Mouse (Mus musculus) bone marrow macrophage, adult 2 months (primary cell): ENCODE measurements around the gene Prss33. TPM values are rescaled to one million over a fixed set of nuclear protein-coding genes. Genes with fewer than 3 reads are reported as not detected.

Source experiments
- H3K27ac ChIP-seq: 2 replicates; pipeline ENCODE4 v1.5.1; 2012; ENCODE audit warnings: low read depth, low read length; ENCODE audit not compliant: insufficient read depth
- H3K4me1 ChIP-seq: 2 replicates; pipeline ENCODE4 v1.6.1; 2012; ENCODE audit warnings: low read length; ENCODE audit not compliant: control insufficient read depth, insufficient read depth
- H3K4me3 ChIP-seq: 2 replicates; pipeline ENCODE4 v1.5.1; 2012; ENCODE audit warnings: mild to moderate bottlenecking, low read length, moderate library complexity; ENCODE audit not compliant: insufficient read depth
- CTCF ChIP-seq: IDR thresholded peaks from 2 replicates; pipeline ENCODE4 v1.5.1; 2012; ENCODE audit warnings: low read depth, mild to moderate bottlenecking, low read length, moderate library complexity
- POLR2A ChIP-seq: IDR thresholded peaks from 2 replicates; pipeline ENCODE4 v1.6.1; 2012; ENCODE audit warnings: mild to moderate bottlenecking, low read depth, low read length, borderline replicate concordance
- polyA plus RNA-seq: library from polyadenylated mRNA; stranded (reverse); fragments of >200 nt; gene quantifications from 2 replicates; pipeline ENCODE4 v1.2.4, GENCODE M21; 2012; ENCODE audit not compliant: missing spikeins, insufficient read depth, insufficient read length

Prss33 gene
- polyA plus RNA-seq, 1 experiment = not detected

DNA sequence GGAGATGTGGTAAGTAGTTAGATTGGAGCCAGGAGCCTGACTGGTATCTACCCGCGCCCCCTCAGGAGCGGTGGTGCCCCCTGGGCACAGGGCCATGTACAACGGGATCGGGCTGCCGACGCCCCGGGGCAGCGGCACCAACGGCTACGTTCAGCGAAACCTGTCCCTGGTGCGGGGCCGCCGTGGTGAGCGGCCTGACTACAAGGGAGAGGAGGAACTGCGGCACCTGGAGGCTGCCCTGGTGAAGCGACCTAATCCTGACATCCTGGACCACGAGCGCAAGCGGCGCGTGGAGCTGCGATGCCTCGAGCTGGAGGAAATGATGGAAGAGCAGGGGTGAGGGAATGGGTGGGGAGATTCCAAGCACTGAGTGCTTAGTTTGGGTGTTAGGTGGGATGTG lies 29.0 kb downstream of the Prss33 start:
- TF ChIP-seq CTCF = no peak
- no peak for TF ChIP-seq POLR2A
- Histone ChIP-seq H3K4me1 (peaks cover 17% of the 10 kb centered on the region), H3K27ac (no peak overlapping the region), H3K4me3 (no peak overlapping the region)

DNA sequence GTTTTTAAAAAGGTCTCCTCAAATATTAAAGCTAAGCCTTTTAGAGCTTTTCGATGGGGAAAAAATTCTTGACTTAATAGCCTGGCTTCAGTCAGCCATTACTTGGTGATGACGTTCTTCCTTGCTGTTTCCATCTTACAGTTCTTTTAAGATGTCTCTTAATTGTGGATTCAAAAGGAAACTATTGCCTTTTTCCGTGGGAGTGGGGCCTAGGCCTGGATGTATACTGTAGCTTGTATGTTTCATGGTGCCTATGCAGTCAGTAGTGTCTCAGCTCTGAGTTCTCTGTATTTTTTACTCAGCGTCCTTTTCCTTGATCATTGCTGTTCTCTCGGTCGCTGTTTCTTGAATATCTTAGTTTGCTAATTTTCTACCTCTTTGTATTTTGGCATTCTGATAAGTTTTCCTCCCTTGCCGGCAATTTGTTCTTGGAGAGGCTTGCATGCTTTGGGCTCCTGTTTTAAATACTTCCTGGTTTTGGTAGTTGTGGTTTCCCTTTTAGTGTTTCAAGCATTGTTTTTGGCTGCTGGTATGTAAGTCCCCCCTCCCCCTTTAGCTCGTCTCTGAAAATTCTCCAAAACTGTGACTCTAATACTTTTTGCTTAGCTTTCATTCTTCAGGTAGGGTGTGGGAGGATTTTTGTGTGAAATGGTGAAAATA lies 31.3 kb downstream of the Prss33 start:
- TF ChIP-seq CTCF = no peak
- TF ChIP-seq POLR2A = no peak
- H3K4me1 ChIP-seq = peaks cover 17% of the 10 kb centered on the region
- peak overlapping the region; percentile 94 for H3K4me3 ChIP-seq
- peak overlapping the region; percentile 91 for H3K27ac ChIP-seq

DNA sequence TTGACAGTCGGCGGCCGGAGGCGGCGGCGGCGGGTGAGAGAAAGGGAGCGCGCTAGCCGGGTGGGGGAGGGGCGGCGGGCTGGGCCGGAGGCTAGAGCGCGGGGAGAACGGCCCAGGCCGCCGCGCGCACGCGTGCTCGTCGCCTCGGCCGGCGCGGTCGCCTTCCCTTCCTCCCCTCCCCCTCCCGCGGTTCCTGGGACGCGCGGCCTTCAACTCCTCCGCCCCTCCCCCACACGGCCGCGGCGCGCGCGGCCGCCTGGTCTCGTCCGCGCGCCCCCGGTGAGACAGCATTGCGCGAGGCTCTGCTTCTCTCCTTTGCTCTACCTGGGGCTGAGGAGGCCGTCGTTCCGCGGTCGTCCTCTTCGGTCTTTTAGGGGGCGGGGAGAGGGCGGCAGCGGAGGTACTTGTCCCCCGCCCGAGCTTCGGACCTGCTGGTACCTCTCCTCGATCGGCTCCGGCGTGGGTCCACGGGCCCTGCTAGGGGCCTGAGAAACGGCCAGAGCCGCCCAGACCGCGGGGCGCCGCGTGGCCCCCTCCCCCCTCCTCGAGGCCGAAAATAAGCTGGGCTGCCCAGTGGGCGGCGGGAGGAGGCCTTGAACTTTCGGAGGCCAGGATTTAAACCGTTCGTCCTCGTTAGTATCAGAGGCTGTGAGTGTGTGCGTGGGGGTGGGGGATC lies 32.4 kb downstream of the Prss33 start:
- Histone ChIP-seq H3K4me1 (peaks cover 19% of the 10 kb centered on the region), H3K4me3 (peak overlapping the region; percentile 94), H3K27ac (peak overlapping the region; percentile 91)
- TF ChIP-seq CTCF (no peak), POLR2A (no peak)

DNA sequence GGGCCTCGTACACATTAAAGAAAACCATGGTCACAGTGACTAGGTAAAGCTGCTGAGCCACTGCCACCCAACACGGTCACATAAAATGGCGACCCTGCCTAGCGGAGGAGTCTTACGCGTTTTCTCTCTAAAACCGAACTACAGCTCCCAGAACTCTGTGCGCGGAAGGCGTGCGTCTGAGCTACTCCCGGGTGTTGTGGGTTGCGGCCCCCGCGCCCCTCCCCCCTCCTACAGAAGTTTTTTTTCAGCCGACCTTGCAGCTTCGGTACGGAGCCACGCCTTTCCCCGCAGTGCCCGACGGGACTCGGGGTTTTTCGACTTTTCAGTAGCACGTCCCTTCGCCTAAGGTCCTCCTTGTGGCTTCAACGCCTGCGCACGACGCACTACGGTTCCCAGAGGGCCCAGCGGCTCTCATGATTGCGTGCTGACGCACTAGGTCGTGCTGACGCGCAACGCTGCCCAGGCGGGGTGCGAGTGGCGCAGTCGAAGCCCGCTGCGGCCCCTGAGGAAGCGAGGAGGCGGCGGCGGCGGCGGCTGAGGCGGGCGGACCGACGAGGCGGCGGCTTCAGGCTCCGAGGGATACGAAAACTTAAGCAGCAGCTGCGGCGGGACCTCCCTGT lies 33.0 kb downstream of the Prss33 start:
- TF ChIP-seq CTCF (no peak), POLR2A (no peak)
- Histone ChIP-seq H3K4me3 (peak overlapping the region; percentile 94), H3K27ac (peak overlapping the region; percentile 91), H3K4me1 (peaks cover 17% of the 10 kb centered on the region)

DNA sequence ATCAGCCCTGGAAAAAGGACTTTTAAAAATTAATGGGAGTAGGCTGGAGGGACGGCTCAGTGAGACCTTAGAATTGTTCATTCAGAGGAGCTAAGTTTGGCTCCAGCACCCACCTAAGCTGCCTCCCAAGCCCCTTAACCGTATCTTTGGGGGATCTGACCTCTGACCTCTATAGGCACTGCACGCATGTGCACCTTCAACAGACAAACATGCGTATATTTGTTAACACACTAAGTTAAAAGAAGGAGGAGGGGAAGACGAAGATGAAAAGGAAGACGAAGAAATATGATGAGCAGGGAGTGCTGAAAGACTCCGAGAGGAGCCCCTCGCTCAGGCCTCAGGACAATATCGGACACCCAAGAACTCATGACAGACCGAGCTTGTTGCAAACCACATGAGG lies 34.2 kb downstream of the Prss33 start:
- Histone ChIP-seq H3K4me1 (peaks cover 6% of the 10 kb centered on the region), H3K4me3 (no peak overlapping the region), H3K27ac (no peak overlapping the region)
- TF ChIP-seq CTCF = no peak

DNA sequence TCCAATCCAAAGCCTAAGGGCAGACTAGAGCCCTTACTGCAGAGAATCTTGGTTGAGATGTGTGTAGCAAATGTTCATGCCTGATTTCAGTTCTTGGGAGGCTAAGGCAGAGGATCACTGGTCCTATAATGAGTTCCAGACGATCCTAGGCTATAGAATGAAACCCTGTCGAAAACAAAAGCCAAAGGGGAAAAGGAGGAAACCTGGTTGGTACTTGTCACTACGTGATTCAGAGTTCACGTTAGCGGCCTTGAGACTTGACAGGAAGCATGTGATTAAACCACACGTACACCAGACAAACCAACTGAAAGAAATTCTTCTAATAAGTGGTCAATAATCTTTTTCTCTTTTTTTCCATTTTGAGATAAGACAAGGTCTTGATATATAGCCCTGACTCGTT lies 38.5 kb downstream of the Prss33 start:
- Histone ChIP-seq H3K4me1 (0 out of 2 replicates have a peak, but pooled peaks cover 2% of the 10 kb centered on the region), H3K27ac (no peak overlapping the region), H3K4me3 (no peak overlapping the region)
- TF ChIP-seq POLR2A (no peak), CTCF (no peak)

DNA sequence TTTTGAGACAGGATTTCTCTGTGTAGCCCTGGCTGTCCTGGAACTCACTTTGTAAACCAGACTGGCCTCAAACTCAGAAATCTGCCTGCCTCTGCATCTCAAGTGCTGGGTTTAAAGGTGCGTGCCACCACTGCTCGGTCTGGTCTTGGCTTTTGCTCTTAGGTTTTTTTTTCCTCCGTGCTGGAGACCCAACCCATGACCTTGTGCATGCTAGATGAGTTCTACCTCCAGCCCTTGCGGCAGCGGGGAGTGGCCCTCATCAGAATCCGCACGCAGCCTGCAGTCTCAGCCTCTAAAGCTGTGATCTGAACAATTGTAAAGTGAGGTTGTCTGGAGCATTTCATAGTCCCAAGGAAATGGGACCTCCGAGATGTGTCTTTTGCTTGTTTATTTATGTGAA lies 40.5 kb downstream of the Prss33 start:
- TF ChIP-seq POLR2A (no peak), CTCF (no peak)
- Histone ChIP-seq H3K4me1 (peaks cover 10% of the 10 kb centered on the region; the same call in 1 of the 2 replicates), H3K27ac (no peak overlapping the region), H3K4me3 (no peak overlapping the region)

DNA sequence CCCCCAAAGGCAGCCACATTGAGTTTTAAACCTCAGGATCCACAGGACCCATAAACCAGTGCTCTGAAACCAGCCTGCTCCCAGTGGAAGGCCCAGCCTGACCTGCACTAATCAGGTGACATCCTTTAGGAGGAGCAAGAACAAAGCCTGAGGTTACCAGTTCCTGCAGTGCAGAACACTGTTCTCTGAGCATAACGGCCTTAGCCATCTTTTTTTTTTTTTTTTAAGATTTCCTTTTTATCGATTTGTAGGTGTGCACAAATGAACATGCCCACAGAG lies 44.8 kb downstream of the Prss33 start:
- Histone ChIP-seq H3K4me1 (peaks cover 14% of the 10 kb centered on the region), H3K27ac (no peak overlapping the region), H3K4me3 (no peak overlapping the region)
- TF ChIP-seq POLR2A = no peak
- TF ChIP-seq CTCF = no peak

DNA sequence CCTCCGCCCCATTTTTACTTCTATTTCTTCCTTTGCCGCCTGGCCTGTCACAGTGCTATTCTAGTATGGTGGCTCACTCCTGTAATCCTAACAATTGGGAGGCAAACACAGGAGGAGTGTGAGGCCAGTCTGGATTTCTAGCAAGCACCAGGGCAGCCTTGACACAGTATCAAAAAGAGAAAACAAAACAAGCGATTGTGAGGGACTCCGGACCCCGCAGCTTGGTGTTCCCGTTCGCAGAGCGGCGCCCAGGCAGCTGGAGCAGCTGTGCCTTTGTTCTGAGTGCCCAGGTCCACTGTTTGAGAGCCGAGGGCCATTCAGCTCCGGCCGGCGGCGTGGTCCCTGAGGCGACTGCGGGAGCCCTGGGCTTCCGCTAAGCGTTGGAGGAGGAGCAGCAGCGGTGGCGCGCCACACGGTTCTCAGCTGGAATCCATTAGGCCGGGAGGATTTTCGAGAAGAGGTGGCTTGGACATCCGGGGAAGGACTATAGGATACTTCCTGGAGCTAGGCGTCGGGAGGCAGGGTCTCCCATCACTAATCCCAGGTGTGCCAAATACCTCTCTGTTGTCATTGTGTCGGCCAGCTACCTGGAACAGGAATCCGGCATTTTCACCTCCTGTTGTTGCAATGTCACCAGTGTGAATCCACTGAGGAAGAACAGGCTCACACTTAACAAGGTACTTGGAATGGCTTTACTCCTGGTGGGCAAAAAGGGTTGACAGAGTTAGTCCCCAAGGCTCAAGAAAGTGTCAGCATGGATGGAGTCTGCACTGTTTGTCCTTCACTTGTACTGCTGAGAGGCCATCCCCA lies 45.4 kb downstream of the Prss33 start, which contains the start of gene Srrm2:
Srrm2 (plus strand) TSS at position 264 of the 810 bp plus-strand sequence.
- Histone ChIP-seq H3K4me1 (peaks cover 16% of the 10 kb centered on the region), H3K4me3 (peak within 1 kb of the TSS; percentile 51), H3K27ac (peak within 1 kb of the TSS; percentile 19; the same call in 1 of the 2 replicates)
- no peak for TF ChIP-seq CTCF
- TF ChIP-seq POLR2A = no peak
